Mouse (Mus musculus) retina, adult 2 months (tissue): ENCODE results near the gene Gm10229.
"Not testable (repeated sequence)": the region's sequence is repeated elsewhere in the genome, so short reads cannot be mapped to it uniquely, and the experiment has no call there.

Experiments
- DNase-seq: peaks from one replicate; pipeline ENCODE4 v3.0.0-alpha.2; 2012; ENCODE audit warnings: low read depth, low spot score

Gene Gm10229

GRCm38 (mm10) chr16:89014984-89015383, at the start of gene Gm10229:
Gm10229 (plus strand) TSS chr16:89015284.
- not testable (repeated sequence) for DNase-seq

GRCm38 (mm10) chr16:89010659-89011058, 4.4 kb upstream of the Gm10229 start, which contains the start of gene Krtap22-2:
Krtap22-2 (minus strand) TSS chr16:89010759.
- DNase-seq, result no peak

- DNase-seq, result no peak
These were observed 1.1 kb upstream of the Gm10229 start for GRCm38 (mm10) chr16:89013973-89014372.

- not testable (repeated sequence) for DNase-seq
These were observed 16.3 kb downstream of the Gm10229 start, which contains the start of gene Krtap6-1 for GRCm38 (mm10) chr16:89031399-89031798. Krtap6-1 (plus strand) TSS chr16:89031699.

- not testable (repeated sequence) for DNase-seq
These were observed 26.3 kb downstream of the Gm10229 start, which contains the start of gene Gm10228 for GRCm38 (mm10) chr16:89041372-89041771. Gm10228 (minus strand) TSS chr16:89041472.

GRCm38 (mm10) chr16:89047783-89048182, 32.7 kb downstream of the Gm10229 start, which contains the start of gene Krtap6-5:
Krtap6-5 (minus strand) TSS chr16:89047883.
- DNase-seq, result no peak

GRCm38 (mm10) chr16:89063902-89064301, 48.8 kb downstream of the Gm10229 start, which contains the start of gene 1110025L11Rik:
1110025L11Rik (minus strand) TSS chr16:89064002.
- not testable (repeated sequence) for DNase-seq
